Comparison of ENCODE assay signal across 17 mouse cellular contexts in the genomic region with DNA sequence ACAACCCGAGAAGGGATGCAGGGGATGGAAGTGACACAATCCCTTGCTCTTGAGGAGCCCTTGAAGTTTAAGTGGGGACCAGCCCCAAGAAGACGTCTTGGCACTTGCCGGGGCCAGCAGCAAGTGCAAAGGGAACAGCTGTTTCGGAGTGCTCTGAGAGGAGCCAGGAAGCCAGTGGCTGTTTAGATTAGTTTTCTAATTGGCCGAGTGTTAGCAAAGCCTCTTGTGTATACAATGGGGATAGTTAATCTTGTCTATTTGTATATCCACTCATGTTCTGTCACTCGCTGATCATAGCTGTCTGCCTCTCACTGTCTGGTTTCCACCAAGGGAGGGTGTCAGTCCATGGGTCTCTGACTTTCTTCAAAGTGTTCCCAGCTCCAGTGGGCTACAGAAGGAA.
DNase-seq lines count a peak whose midpoint lies in the region; ATAC-seq lines count a peak whose summit lies in the region.
"Had no signal": no experiment of that assay in that cellular context is flagged by ENCODE, and none has a peak within 500 bp of the region (broad histone marks: within the 10 kb centered on the region; RNA-seq: fewer than 3 reads in every experiment).

No protein-coding gene starts in this region.

- peaks cover 33% of the 10 kb centered on the region for H3K4me1 ChIP-seq in lung, embryonic 16.5 days (replicated peaks; ENCODE audit: control insufficient read depth, insufficient read depth, low read length)
- peaks cover 54% of the 10 kb centered on the region for H3K4me1 ChIP-seq in embryonic facial prominence, embryonic 15.5 days

- H3K9ac ChIP-seq in lung, embryonic 16.5 days (ENCODE audit: low read length) = no peak overlapping the region
- H3K9ac ChIP-seq in embryonic facial prominence, embryonic 15.5 days = no peak overlapping the region
- H3K9ac ChIP-seq: hindbrain, embryonic 13.5 days; limb, embryonic 15.5 days had no signal

- H3K27ac ChIP-seq in lung, embryonic 16.5 days (ENCODE audit: low read length) = no peak overlapping the region
- H3K27ac ChIP-seq in embryonic facial prominence, embryonic 15.5 days (replicated peaks) = peak overlapping the region; percentile 3; the same call in 1 of the 2 replicates
- H3K27ac ChIP-seq: hindbrain, embryonic 13.5 days had no signal

- peak; percentile 79 for ATAC-seq in lung, embryonic 16.5 days (ENCODE audit: low read depth)
- no peak for ATAC-seq in embryonic facial prominence, embryonic 15.5 days (ENCODE audit: insufficient number of reproducible peaks, low FRiP score, low TSS enrichment, low read depth)
- ATAC-seq: forebrain, embryonic 16.5 days had no signal

- DNase-seq in heart, adult 11 months = peak; percentile 93
- no peak for DNase-seq in heart, adult 8-10 months (ENCODE audit: low spot score)
- no peak for DNase-seq in lung, postnatal 25 days (ENCODE audit: low spot score)
- peak; percentile 26 for DNase-seq in lung, postnatal 14 days
- no peak for DNase-seq in urinary bladder, postnatal 36 days (ENCODE audit: low spot score in 2 of 2)
- DNase-seq in B cell, adult 2 months = no peak
- DNase-seq: adrenal gland, adult 2 months; cerebellum, adult 9-11 months; kidney, adult 2 months; kidney, postnatal 25 days; layer of hippocampus, adult 9-11 months; thymus, adult 2 months had no signal

- H3K4me2 ChIP-seq in lung, embryonic 16.5 days (ENCODE audit: low read depth, low read length) = no peak overlapping the region
- H3K4me2 ChIP-seq in embryonic facial prominence, embryonic 15.5 days (replicated peaks) = no peak overlapping the region
- H3K4me2 ChIP-seq: hindbrain, embryonic 13.5 days; limb, embryonic 15.5 days had no signal

- H3K27me3 ChIP-seq in lung, embryonic 16.5 days (ENCODE audit: control insufficient read depth, insufficient read depth, low read depth, low read length) = no peaks in the 10 kb centered on the region
- H3K27me3 ChIP-seq in embryonic facial prominence, embryonic 15.5 days = no peaks in the 10 kb centered on the region
- H3K27me3 ChIP-seq: limb, embryonic 15.5 days had no signal

- H3K9me3 ChIP-seq in lung, embryonic 16.5 days (ENCODE audit: control insufficient read depth, low read length) = no peaks in the 10 kb centered on the region
- H3K9me3 ChIP-seq in embryonic facial prominence, embryonic 15.5 days (replicated peaks) = no peaks in the 10 kb centered on the region
- H3K9me3 ChIP-seq: hindbrain, embryonic 13.5 days; limb, embryonic 15.5 days had no signal

- no peaks in the 10 kb centered on the region for H3K36me3 ChIP-seq in lung, embryonic 16.5 days (ENCODE audit: control insufficient read depth, insufficient read depth, low read length)
- H3K36me3 ChIP-seq in embryonic facial prominence, embryonic 15.5 days = no peaks in the 10 kb centered on the region
- H3K36me3 ChIP-seq: hindbrain, embryonic 13.5 days; limb, embryonic 15.5 days had no signal

- 2% methylated on average over 6 of the region's 6 CpGs for WGBS in lung, embryonic 16.5 days
- WGBS in embryonic facial prominence, embryonic 15.5 days = 41% methylated on average over 6 of the region's 6 CpGs

- H3K4me3 ChIP-seq in lung, embryonic 16.5 days (ENCODE audit: low read length) = no peak overlapping the region
- no peak overlapping the region for H3K4me3 ChIP-seq in embryonic facial prominence, embryonic 15.5 days (replicated peaks)
- H3K4me3 ChIP-seq: hindbrain, embryonic 13.5 days; limb, embryonic 15.5 days had no signal

Comparison
In these comparisons a context has a peak if more than half of its experiments do, and no peak if none do; other contexts are left out.
1. DNase-seq: peak in heart, adult 11 months (single experiment) and lung, postnatal 14 days (single experiment); none in heart, adult 8-10 months (single experiment), lung, postnatal 25 days (single experiment), urinary bladder, postnatal 36 days (0 of 2) and B cell, adult 2 months (0 of 2).